Mouse (Mus musculus): ENCODE data around the gene Mr1. TPM values are rescaled to one million over a fixed set of nuclear protein-coding genes. Genes with fewer than 3 reads are reported as not detected.
A peak's percentile ranks its signal among the peaks of the same experiment; 100 is the strongest.

The Mr1 gene
- polyA plus RNA-seq, 1 experiment from 2014 or later = 0.79 TPM

- Histone ChIP-seq H3K4me3 (replicated peaks) (no peak overlapping the region), H3K36me3 (no peaks in the 10 kb centered on the region), H3K4me2 (replicated peaks) (no peak overlapping the region), H3K27me3 (no peaks in the 10 kb centered on the region), H3K9me3 (no peaks in the 10 kb centered on the region), H3K27ac (no peak overlapping the region), H3K9ac (replicated peaks) (no peak overlapping the region), H3K4me1 (replicated peaks) (no peaks in the 10 kb centered on the region)
- no peak for ATAC-seq
- 97% methylated on average over 5 of the region's 5 CpGs for WGBS
Measured at GRCm38 (mm10) chr1:155124397-155124796, 22.2 kb downstream of the Mr1 start.

- Histone ChIP-seq H3K4me1 (replicated peaks) (no peaks in the 10 kb centered on the region), H3K36me3 (no peaks in the 10 kb centered on the region), H3K9me3 (no peaks in the 10 kb centered on the region), H3K9ac (replicated peaks) (no peak overlapping the region), H3K27me3 (no peaks in the 10 kb centered on the region; the same call in 1 of the 2 replicates), H3K4me3 (replicated peaks) (no peak overlapping the region), H3K27ac (no peak overlapping the region), H3K4me2 (replicated peaks) (no peak overlapping the region)
- 83% methylated on average over 21 of the region's 21 CpGs for WGBS
- ATAC-seq = no peak
Measured at GRCm38 (mm10) chr1:155121977-155122939, 24.4 kb downstream of the Mr1 start.

GRCm38 (mm10) chr1:155119719-155120118, 26.9 kb downstream of the Mr1 start:
- no peaks in the 10 kb centered on the region for H3K36me3 ChIP-seq
- ATAC-seq = no peak
- 100% methylated on average over 1 of the region's 1 CpGs for WGBS
- H3K27ac ChIP-seq = no peak overlapping the region
- no peaks in the 10 kb centered on the region for H3K4me1 ChIP-seq (replicated peaks)
- peaks cover 7% of the 10 kb centered on the region for H3K27me3 ChIP-seq
- no peak overlapping the region for H3K4me3 ChIP-seq (replicated peaks)
- no peak overlapping the region for H3K9ac ChIP-seq (replicated peaks)
- no peak overlapping the region for H3K4me2 ChIP-seq (replicated peaks)
- H3K9me3 ChIP-seq = no peaks in the 10 kb centered on the region

DNA sequence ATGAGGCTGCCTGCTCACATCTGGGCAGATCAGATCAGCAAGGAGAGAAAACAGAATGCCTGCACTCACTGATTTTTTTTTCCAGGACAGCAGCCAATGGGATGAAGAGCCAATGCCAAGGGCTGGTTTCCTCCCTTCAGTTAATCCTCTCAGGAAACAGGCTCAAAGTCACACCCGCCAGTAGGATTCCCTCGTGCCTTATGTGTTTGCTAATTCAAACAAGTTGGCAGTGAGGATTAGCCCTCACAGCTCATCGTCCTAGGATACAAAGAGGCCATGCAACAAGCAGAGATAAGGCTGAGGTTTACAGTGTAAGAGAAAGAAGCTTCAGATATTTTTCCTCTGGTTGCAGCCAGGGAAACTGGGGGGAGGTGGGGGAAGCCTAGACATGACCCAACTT, 32.7 kb downstream of the Mr1 start:
- Histone ChIP-seq H3K4me1 (replicated peaks) (peaks cover 40% of the 10 kb centered on the region), H3K4me2 (replicated peaks) (no peak overlapping the region), H3K27ac (no peak overlapping the region), H3K9me3 (no peaks in the 10 kb centered on the region), H3K4me3 (replicated peaks) (no peak overlapping the region), H3K9ac (replicated peaks) (no peak overlapping the region), H3K27me3 (peaks cover 11% of the 10 kb centered on the region), H3K36me3 (no peaks in the 10 kb centered on the region)
- 6% methylated on average over 3 of the region's 3 CpGs for WGBS
- ATAC-seq = no peak

DNA sequence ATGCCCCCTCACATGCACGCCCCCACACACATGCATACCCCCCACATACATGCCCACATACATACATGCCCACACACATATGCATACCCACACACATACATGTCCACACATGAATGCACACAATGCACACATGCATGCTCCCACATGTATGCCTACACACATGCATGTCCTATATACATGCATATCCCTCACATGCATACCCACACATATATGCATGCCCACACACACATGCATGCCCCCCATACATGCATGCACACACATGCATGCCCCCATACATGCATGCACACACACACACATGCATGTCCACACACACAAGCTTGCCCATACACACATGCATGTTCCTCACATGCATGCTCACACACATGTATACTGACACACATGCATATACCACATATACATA, 33.7 kb downstream of the Mr1 start:
- 87% methylated on average over 1 of the region's 1 CpGs for whole genome bisulfite sequencing
- H3K4me1 ChIP-seq (replicated peaks) = peaks cover 47% of the 10 kb centered on the region
- no peak overlapping the region for H3K9ac ChIP-seq (replicated peaks)
- no peak for ATAC-seq
- no peaks in the 10 kb centered on the region for H3K9me3 ChIP-seq
- H3K4me3 ChIP-seq (replicated peaks) = no peak overlapping the region
- H3K27me3 ChIP-seq = peaks cover 11% of the 10 kb centered on the region
- no peaks in the 10 kb centered on the region for H3K36me3 ChIP-seq
- no peak overlapping the region for H3K4me2 ChIP-seq (replicated peaks)
- H3K27ac ChIP-seq = no peak overlapping the region

DNA sequence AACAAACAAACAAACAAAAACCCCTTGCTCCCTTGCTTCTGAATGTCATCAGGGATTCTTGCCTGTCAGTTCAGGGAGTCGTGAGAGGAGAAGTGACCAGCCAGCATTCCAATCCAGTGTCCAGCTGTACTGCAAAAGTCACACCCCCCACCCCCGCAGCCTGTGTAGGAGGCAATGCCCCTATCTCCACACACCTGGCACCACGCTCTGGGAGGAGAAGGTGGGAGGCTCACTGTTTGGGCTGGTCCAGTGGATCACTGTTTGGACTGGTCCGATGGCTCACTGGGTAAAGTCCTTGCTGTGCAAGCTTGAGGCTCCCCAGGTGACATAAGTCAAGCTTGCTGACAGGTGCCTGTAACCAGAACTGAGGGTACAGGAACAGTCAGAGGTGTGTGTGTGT, 34.5 kb downstream of the Mr1 start:
- 44% methylated on average over 4 of the region's 4 CpGs for WGBS
- no peak for ATAC-seq
- Histone ChIP-seq H3K9me3 (no peaks in the 10 kb centered on the region), H3K4me2 (replicated peaks) (no peak overlapping the region), H3K27me3 (peaks cover 11% of the 10 kb centered on the region; the same call in 1 of the 2 replicates), H3K4me3 (replicated peaks) (no peak overlapping the region), H3K4me1 (replicated peaks) (peaks cover 47% of the 10 kb centered on the region), H3K36me3 (no peaks in the 10 kb centered on the region), H3K9ac (replicated peaks) (no peak overlapping the region), H3K27ac (0 out of 2 replicates have a peak overlapping the region, but pooled peaks have one; percentile 10)

GRCm38 (mm10) chr1:155111491-155111890, 35.1 kb downstream of the Mr1 start:
- H3K4me1 ChIP-seq (replicated peaks) = peaks cover 47% of the 10 kb centered on the region
- no peaks in the 10 kb centered on the region for H3K36me3 ChIP-seq
- H3K4me2 ChIP-seq (replicated peaks) = no peak overlapping the region
- H3K9me3 ChIP-seq = no peaks in the 10 kb centered on the region
- 1% methylated on average over 6 of the region's 6 CpGs for WGBS
- no peak for ATAC-seq
- H3K4me3 ChIP-seq (replicated peaks) = no peak overlapping the region
- H3K9ac ChIP-seq (replicated peaks) = no peak overlapping the region
- H3K27ac ChIP-seq = peak overlapping the region; percentile 30
- H3K27me3 ChIP-seq = peaks cover 11% of the 10 kb centered on the region; the same call in 1 of the 2 replicates

DNA sequence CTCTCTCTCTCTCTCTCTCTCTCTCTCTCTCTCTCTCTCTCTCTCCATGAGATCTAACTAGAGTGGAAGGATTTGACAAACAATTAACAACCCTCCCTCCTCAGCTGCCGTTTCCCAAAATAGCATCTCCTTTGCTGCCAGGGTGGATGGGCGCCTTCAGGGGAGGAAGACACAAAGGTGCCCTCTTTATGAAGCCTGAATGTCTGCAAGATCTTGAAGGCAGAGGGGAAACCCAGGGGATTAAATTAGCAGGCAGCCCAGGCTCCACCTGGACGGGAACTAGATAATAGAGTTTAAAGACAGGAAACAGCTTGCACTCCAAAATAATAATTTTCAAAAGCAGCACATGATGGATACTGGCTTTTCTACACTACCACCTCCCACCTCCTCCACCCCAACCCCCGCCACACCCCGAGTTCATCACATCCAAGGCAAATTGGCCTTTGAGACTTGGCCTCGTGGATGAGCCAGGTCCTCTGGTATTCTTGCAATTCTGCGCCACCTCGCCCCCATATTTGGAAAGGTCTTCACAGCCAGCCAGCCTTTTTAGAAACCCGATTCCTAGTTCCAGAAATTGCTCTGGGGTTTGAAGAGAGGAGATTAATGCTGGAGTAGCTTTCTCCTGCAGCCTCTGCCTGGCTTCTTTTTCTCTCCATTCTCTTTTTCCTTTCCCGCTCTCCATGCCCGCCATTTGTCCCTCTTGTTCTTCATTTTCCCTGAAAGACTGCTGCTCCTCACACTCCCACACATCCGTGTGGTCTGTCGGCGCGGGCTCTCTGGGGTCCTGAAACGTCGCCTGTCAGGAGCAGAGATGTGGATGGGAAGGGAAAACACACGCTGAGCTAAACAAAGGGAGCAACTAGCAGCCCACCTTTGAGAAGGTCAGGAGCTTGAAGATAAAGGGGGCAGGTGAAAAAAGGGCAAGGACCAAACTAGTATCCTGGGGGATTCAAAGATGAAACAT, 36.9 kb downstream of the Mr1 start:
- no peaks in the 10 kb centered on the region for H3K36me3 ChIP-seq
- H3K4me2 ChIP-seq (replicated peaks) = peak overlapping the region; percentile 24; the same call in 1 of the 2 replicates
- H3K4me3 ChIP-seq (replicated peaks) = no peak overlapping the region
- H3K9ac ChIP-seq (replicated peaks) = peak overlapping the region; percentile 32
- H3K27me3 ChIP-seq = 0 out of 2 replicates have a peak, but pooled peaks cover 4% of the 10 kb centered on the region
- H3K4me1 ChIP-seq (replicated peaks) = peaks cover 47% of the 10 kb centered on the region
- H3K27ac ChIP-seq = peak overlapping the region; percentile 72
- no peaks in the 10 kb centered on the region for H3K9me3 ChIP-seq
- ATAC-seq = 0 out of 2 replicates have a peak, but pooled peaks have one; percentile 41
- WGBS = 16% methylated on average over 18 of the region's 18 CpGs

DNA sequence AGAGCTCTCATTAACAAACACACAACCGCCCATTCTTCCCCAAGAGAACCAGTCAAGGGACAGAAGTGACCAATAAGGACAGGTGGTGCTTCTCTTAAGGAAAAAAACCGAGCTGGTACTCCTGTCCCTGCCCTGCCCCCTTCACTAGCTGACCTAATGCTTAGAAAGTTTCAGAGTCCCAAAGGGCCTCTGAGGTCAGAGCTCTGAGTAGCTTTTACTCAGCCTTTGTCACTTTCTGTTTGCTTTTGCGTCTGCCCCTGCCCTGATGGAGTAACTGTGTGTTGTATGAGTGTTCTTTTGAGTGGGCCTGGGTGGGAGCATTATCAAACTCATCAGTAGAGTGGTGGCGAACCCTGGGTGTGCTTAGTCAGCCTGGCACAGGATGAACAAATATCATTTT, 38.2 kb downstream of the Mr1 start:
- Histone ChIP-seq H3K4me1 (replicated peaks) (peaks cover 46% of the 10 kb centered on the region), H3K4me3 (replicated peaks) (no peak overlapping the region), H3K27ac (no peak overlapping the region), H3K27me3 (0 out of 2 replicates have a peak, but pooled peaks cover 4% of the 10 kb centered on the region), H3K9me3 (no peaks in the 10 kb centered on the region), H3K36me3 (no peaks in the 10 kb centered on the region), H3K4me2 (replicated peaks) (no peak overlapping the region), H3K9ac (replicated peaks) (no peak overlapping the region)
- 32% methylated on average over 4 of the region's 4 CpGs for WGBS
- no peak for ATAC-seq

GRCm38 (mm10) chr1:155107843-155108242, 38.8 kb downstream of the Mr1 start:
- H3K27ac ChIP-seq = no peak overlapping the region
- no peaks in the 10 kb centered on the region for H3K9me3 ChIP-seq
- 60% methylated on average over 5 of the region's 5 CpGs for WGBS
- ATAC-seq = no peak
- no peak overlapping the region for H3K4me2 ChIP-seq (replicated peaks)
- H3K27me3 ChIP-seq = 0 out of 2 replicates have a peak, but pooled peaks cover 1% of the 10 kb centered on the region
- H3K9ac ChIP-seq (replicated peaks) = no peak overlapping the region
- H3K4me3 ChIP-seq (replicated peaks) = no peak overlapping the region
- H3K36me3 ChIP-seq = no peaks in the 10 kb centered on the region
- H3K4me1 ChIP-seq (replicated peaks) = peaks cover 41% of the 10 kb centered on the region

GRCm38 (mm10) chr1:155106310-155106709, 40.3 kb downstream of the Mr1 start:
- WGBS = 96% methylated on average over 1 of the region's 1 CpGs
- no peak overlapping the region for H3K4me3 ChIP-seq (replicated peaks)
- no peak for ATAC-seq
- H3K27ac ChIP-seq = no peak overlapping the region
- peaks cover 29% of the 10 kb centered on the region for H3K4me1 ChIP-seq (replicated peaks)
- H3K9ac ChIP-seq (replicated peaks) = no peak overlapping the region
- no peak overlapping the region for H3K4me2 ChIP-seq (replicated peaks)
- no peaks in the 10 kb centered on the region for H3K27me3 ChIP-seq
- H3K36me3 ChIP-seq = no peaks in the 10 kb centered on the region
- no peaks in the 10 kb centered on the region for H3K9me3 ChIP-seq

Measured in midbrain, embryonic 13.5 days (tissue).